ENCODE assay signal across 8 mouse cellular contexts in the genomic region with DNA sequence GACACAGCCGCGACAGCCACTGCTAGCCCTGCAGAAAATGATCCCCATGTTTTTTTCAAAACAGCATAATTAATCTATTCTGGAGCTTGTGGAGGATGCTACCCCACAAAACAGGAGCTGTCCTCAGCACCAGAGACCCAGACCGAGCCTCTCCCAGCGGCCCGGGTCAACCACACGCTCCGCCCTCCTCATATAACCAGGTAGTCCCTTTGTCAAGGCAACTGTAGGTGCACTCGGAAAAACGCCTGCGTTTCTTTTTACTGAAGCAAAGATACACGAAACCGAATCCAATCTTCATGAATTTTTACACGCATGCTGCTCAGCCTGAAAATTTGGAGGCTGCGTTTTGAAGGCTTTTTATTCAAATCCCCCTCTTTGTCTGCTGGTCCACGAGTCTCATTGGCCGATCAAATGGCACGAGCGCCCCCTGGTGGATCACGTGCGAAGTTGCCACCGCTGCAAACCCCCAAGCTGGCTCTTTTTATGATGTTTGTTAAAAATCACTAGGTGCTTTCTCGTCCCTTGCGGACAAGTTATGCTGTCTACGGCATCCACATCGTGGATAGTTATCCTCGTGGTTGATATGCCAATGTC. TPM values are rescaled to one million over a fixed set of nuclear protein-coding genes. Genes with fewer than 3 reads are reported as not detected.
DNase-seq lines count a peak whose midpoint lies in the region; ATAC-seq lines count a peak whose summit lies in the region.

No protein-coding gene starts in this region.

- peak overlapping the region; percentile 90 for H3K27ac ChIP-seq in hindbrain, embryonic 16.5 days (ENCODE audit: low read depth, low read length)

- peaks cover 34% of the 10 kb centered on the region for H3K4me1 ChIP-seq in hindbrain, embryonic 16.5 days (ENCODE audit: control insufficient read depth, insufficient read depth, low read depth, low read length)

- no peaks in the 10 kb centered on the region for H3K9me3 ChIP-seq in hindbrain, embryonic 16.5 days (ENCODE audit: control insufficient read depth, low read length)

- ATAC-seq in hindbrain, embryonic 16.5 days: peak; percentile 64

- DNase-seq in R1 (ENCODE audit: low read depth, low spot score): peak; percentile 87
- DNase-seq in cerebellum, postnatal 10 days: peak; percentile 95 to 96
- peak; percentile 92 for DNase-seq in frontal cortex, postnatal 36 days (ENCODE audit: low spot score in 2 of 2)
- peak; percentile 66 for DNase-seq in left cerebral cortex, adult 11 months (ENCODE audit: low spot score)
- DNase-seq in lung, postnatal 4 days: peak; percentile 65 to 85
- DNase-seq in right cerebral cortex, adult 2 months (ENCODE audit: low spot score in 2 of 2): peak; percentile 90 to 94
- peak; percentile 73 to 79 for DNase-seq in urinary bladder, postnatal 36 days (ENCODE audit: low spot score in 2 of 2)

- under 1% methylated on average over 26 of the region's 26 CpGs for WGBS in hindbrain, embryonic 16.5 days

- H3K36me3 ChIP-seq in hindbrain, embryonic 16.5 days (ENCODE audit: control insufficient read depth, insufficient read depth, low read length): no peaks in the 10 kb centered on the region

- peak overlapping the region; percentile 41 for H3K4me3 ChIP-seq in hindbrain, embryonic 16.5 days (ENCODE audit: low read length)

- H3K4me2 ChIP-seq in hindbrain, embryonic 16.5 days (ENCODE audit: low read length): peak overlapping the region; percentile 84

- H3K27me3 ChIP-seq in hindbrain, embryonic 16.5 days (replicated peaks; ENCODE audit: control insufficient read depth, insufficient read depth, low read length): no peaks in the 10 kb centered on the region

- H3K9ac ChIP-seq in hindbrain, embryonic 16.5 days (ENCODE audit: low read depth, low read length): peak overlapping the region; percentile 71

RNA-seq across cellular contexts. Expression of gene Ky, which starts 39.3 kb away (rescaled TPM):
- polyA plus RNA-seq in hindbrain, embryonic 16.5 days (2015; fragmentation: Nextera tagmentation; extraction: Ambion mirVana): 1.1 TPM in 2 replicates

Comparison
In these comparisons a context has a peak if more than half of its experiments do, and no peak if none do; other contexts are left out.
1. Peak in every context shown above with its lines: DNase-seq, ATAC-seq, H3K4me3 ChIP-seq and H3K27ac ChIP-seq.